Mouse (Mus musculus) spleen, adult 2 months (tissue): ENCODE results near the gene Haspin. TPM values are rescaled to one million over a fixed set of nuclear protein-coding genes. Genes with fewer than 3 reads are reported as not detected.

Experiments
- DNase-seq, 2 experiments: peaks; one replicate each; pipeline versions ENCODE4 v3.0.0 to v3.0.0-alpha.2; 2012 to 2021; ENCODE audit warnings: low spot score in 2 of 2, low read depth in 1 of 2
- H3K27ac ChIP-seq: fragments of 200-500 bp; 2 replicates; pipeline ENCODE4 v1.5.1; 2012; ENCODE audit warnings: low read length, inconsistent platforms; ENCODE audit not compliant: insufficient read depth
- H3K27me3 ChIP-seq: fragments of 200-500 bp; 2 replicates; pipeline ENCODE4 v1.6.1; 2012; ENCODE audit warnings: mild to moderate bottlenecking, moderate library complexity, low read length, inconsistent platforms; ENCODE audit not compliant: control insufficient read depth, insufficient read depth
- H3K36me3 ChIP-seq: fragments of 200-500 bp; 2 replicates; pipeline ENCODE4 v1.6.1; 2012; ENCODE audit warnings: mild to moderate bottlenecking, low read length, inconsistent platforms; ENCODE audit not compliant: control insufficient read depth, insufficient read depth
- H3K4me1 ChIP-seq: fragments of 200-500 bp; 2 replicates; pipeline ENCODE4 v1.6.1; 2011; ENCODE audit warnings: inconsistent platforms; ENCODE audit not compliant: control insufficient read depth, insufficient read depth, insufficient read length
- H3K4me3 ChIP-seq: fragments of 200-500 bp; 2 replicates; pipeline ENCODE4 v1.5.1; 2011; ENCODE audit warnings: mild to moderate bottlenecking, inconsistent platforms; ENCODE audit not compliant: insufficient read depth, insufficient read length; ENCODE audit errors: extremely low read depth
- CTCF ChIP-seq: fragments of 200-500 bp; IDR thresholded peaks from 2 replicates; pipeline ENCODE4 v1.5.1; 2011; ENCODE audit warnings: mild to moderate bottlenecking, inconsistent platforms; ENCODE audit not compliant: insufficient read depth, insufficient read length, insufficient replicate concordance; ENCODE audit errors: extremely low read depth
- POLR2A ChIP-seq: fragments of 200-500 bp; IDR thresholded peaks from 2 replicates; pipeline ENCODE4 v1.6.1; 2011; ENCODE audit warnings: low read depth, low read length, inconsistent platforms
- WGBS: fragments of 180-500 bp; shearing (Covaris S2); methylation state at CpG from one replicate; pipeline ENCODE4 v1.1.7; 2018; 5-methylcytosine and 5-hydroxymethylcytosine counted together
- polyA plus RNA-seq: library from polyadenylated mRNA; depleted of rRNA; stranded (reverse); fragments of >200 nt; gene quantifications from 2 replicates; pipeline ENCODE4 v1.2.3, GENCODE M21; 2012; rRNA removed

The Haspin gene
- polyA plus RNA-seq, 1 experiment = 2.2 TPM

GRCm38 (mm10) chr11:73090283-73090682 is 47.8 kb downstream of the Haspin start, which contains the start of gene Itgae:
TSS of gene Itgae (plus strand) at chr11:73090583.
- H3K27ac ChIP-seq = no peak within 1 kb of the TSS; the same call in 1 of the 2 replicates

GRCm38 (mm10) chr11:73087700-73088480 is 50.2 kb downstream of the Haspin start:
- 66% methylated on average over 6 of the region's 6 CpGs for WGBS
- no peak for TF ChIP-seq CTCF
- no peak for TF ChIP-seq POLR2A
- Histone ChIP-seq H3K4me3 (no peak overlapping the region), H3K27ac (no peak overlapping the region), H3K27me3 (no peaks in the 10 kb centered on the region), H3K4me1 (peaks cover 13% of the 10 kb centered on the region), H3K36me3 (no peaks in the 10 kb centered on the region)
- DNase-seq = no peak

More at GRCm38 (mm10) chr11:73090283-73090682, 47.8 kb downstream of the Haspin start, which contains the start of gene Itgae:
- 66% methylated on average over 4 of the region's 4 CpGs for WGBS
- H3K4me3 ChIP-seq = no peak within 1 kb of the TSS
- TF ChIP-seq CTCF (no peak), POLR2A (no peak)
- peaks cover under 1% of the 10 kb centered on the region; the same call in 1 of the 2 replicates for H3K4me1 ChIP-seq
- DNase-seq = no peak
- H3K27me3 ChIP-seq = no peaks in the 10 kb centered on the region
- H3K36me3 ChIP-seq = no peaks in the 10 kb centered on the region

Other genes with a start within 250 kb of the Haspin start
- 293 and 323 TPM in 2 replicates for gene Atp2a3, start 177.1 kb downstream of the Haspin start, polyA plus RNA-seq
- 14.3 and 16.3 TPM in 2 replicates for gene P2rx1, start 139.2 kb downstream of the Haspin start, polyA plus RNA-seq
- 2.2 and 2.4 TPM in 2 replicates for gene Camkk1, start 119.3 kb downstream of the Haspin start, polyA plus RNA-seq
- gene Ncbp3, start 90.5 kb downstream of the Haspin start, polyA plus RNA-seq = 1.8 and 2.0 TPM in 2 replicates
- 5.0 and 5.1 TPM in 2 replicates for gene Itgae, start 47.7 kb downstream of the Haspin start, polyA plus RNA-seq
- 0.22 and 0.28 TPM in 2 replicates for gene P2rx5, start 22.1 kb upstream of the Haspin start, polyA plus RNA-seq
- 27.2 and 42.2 TPM in 2 replicates for gene Emc6, start 38.7 kb upstream of the Haspin start, polyA plus RNA-seq
- gene Tax1bp3, start 38.8 kb upstream of the Haspin start, polyA plus RNA-seq = 17.0 and 18.7 TPM in 2 replicates
- 10.7 and 11.9 TPM in 2 replicates for gene Ctns, start 60.7 kb upstream of the Haspin start, polyA plus RNA-seq
- gene Shpk, start 61.2 kb upstream of the Haspin start, polyA plus RNA-seq = 3.1 and 3.3 TPM in 2 replicates
- gene Trpv1, start 96.0 kb upstream of the Haspin start, polyA plus RNA-seq = not detected in 2 replicates
- gene Trpv3, start 129.1 kb upstream of the Haspin start, polyA plus RNA-seq = 0.07 and 0.14 TPM in 2 replicates
- 0.08 TPM in 1 of 2 replicates, not detected in the other for gene Aspa, start 191.3 kb upstream of the Haspin start, polyA plus RNA-seq
- gene Gm49340, start 191.4 kb upstream of the Haspin start, polyA plus RNA-seq = not detected in 2 replicates
- not detected in 2 replicates for gene Spata22, start 191.4 kb upstream of the Haspin start, polyA plus RNA-seq
- gene Olfr20, start 212.5 kb upstream of the Haspin start, polyA plus RNA-seq = not detected in 2 replicates
- gene Olfr376, start 233.0 kb upstream of the Haspin start, polyA plus RNA-seq = not detected in 2 replicates